Mouse (Mus musculus): ENCODE measurements around the gene Mrps10. TPM values are rescaled to one million over a fixed set of nuclear protein-coding genes. Genes with fewer than 3 reads are reported as not detected.

Mrps10 gene
- polyA plus RNA-seq, 1 experiment from 2014 or later: 58.6 TPM

DNA sequence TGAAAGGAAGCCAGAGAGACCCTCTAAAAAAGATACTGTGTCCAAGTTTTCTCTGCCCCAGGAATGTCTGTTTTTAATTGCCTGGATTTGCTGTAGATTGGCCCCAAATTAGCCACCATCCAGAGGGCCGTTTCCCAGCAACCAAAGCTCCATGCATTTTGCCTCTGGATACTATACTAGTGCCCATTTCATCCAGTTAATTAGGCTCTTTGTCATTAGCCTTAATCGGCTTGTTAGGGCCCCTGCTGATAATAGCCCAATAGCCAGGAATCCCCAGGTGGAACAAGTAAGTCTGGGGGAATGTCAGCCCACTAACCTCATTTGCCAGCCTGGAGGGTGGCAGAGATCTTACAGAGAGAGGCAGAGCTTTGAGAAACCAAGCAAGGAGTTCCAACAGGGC is 35.3 kb upstream of the Mrps10 start:
- TF ChIP-seq EP300 (optimal IDR thresholded peaks at IDR 0.05) (no peak), CTCF (IDR thresholded peaks at IDR 0.05; ENCODE audit: low read depth) (no peak)
- WGBS: 88% methylated on average over 2 of the region's 2 CpGs

DNA sequence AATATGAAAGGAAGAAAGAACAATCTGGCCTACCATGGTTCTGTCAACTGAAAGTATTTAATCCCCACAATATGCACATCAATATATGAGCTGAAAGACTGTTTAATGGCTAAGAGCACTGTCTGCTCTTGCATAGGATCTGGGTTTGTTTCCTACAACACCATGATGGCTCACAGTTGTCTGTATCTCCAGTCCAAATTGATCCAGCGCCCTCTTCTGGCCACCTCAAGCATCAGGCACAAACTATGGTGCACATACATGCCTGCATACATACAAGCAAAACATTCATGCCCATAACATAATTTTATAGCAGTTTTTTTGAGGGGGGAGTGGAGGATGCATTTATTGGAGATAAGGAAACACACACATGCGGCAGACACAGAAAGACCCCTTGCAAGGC is 25.6 kb upstream of the Mrps10 start:
- no peak for ATAC-seq (ENCODE audit: low FRiP score, low TSS enrichment)

More for the DNA sequence above, 35.3 kb upstream of the Mrps10 start:
- Histone ChIP-seq H3K4me1 (replicated peaks; ENCODE audit: control insufficient read depth, insufficient read depth) (no peaks in the 10 kb centered on the region), H3K27ac (replicated peaks) (no peak overlapping the region), H3K9me3 (ENCODE audit: control insufficient read depth, low read length) (no peaks in the 10 kb centered on the region), H3K9ac (ENCODE audit: low read length) (no peak overlapping the region), H3K4me2 (replicated peaks; ENCODE audit: low read depth) (no peak overlapping the region), H3K36me3 (ENCODE audit: control insufficient read depth, insufficient read depth, low read length) (peaks cover 17% of the 10 kb centered on the region), H3K27me3 (ENCODE audit: control insufficient read depth, insufficient read depth, low read length) (no peaks in the 10 kb centered on the region), H3K4me3 (ENCODE audit: low read depth, low read length) (no peak overlapping the region)
- DNase-seq (ENCODE audit: low spot score): no peak
- ATAC-seq (ENCODE audit: low FRiP score, low TSS enrichment): no peak

DNA sequence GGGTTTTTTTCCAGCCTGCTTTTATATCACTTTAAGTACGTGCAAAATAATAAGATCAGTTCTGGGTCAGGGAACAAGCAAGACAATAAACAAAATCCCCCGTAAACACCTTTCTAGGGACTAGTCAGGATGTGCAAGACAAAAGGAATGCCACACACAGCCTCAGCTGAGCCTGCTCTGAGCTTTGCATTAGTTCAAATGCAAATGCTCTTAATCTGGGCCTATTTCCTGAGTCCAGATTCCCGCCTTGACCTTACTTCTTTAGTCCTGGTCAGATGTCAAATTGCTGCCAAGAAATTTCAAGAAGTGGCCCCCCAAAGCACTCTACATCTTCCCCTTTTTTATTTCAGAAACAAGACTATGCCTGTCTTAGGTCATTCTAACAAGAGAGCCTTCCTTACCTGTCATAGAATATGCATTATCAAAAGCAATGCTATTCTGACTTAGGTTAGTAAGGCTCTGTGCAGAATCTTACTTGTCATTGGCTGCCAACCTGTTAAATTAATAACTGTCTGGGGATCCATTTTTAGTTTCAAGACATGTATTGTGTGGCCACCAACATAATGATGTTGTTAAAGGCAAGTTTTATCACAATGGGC is 18.9 kb upstream of the Mrps10 start:
- no peak overlapping the region for H3K4me3 ChIP-seq (ENCODE audit: low read depth, low read length)
- WGBS: 93% methylated on average over 3 of the region's 3 CpGs
- H3K4me2 ChIP-seq (replicated peaks; ENCODE audit: low read depth): no peak overlapping the region
- no peaks in the 10 kb centered on the region for H3K27me3 ChIP-seq (ENCODE audit: control insufficient read depth, insufficient read depth, low read length)
- H3K9ac ChIP-seq (ENCODE audit: low read length): no peak overlapping the region
- no peaks in the 10 kb centered on the region for H3K4me1 ChIP-seq (replicated peaks; ENCODE audit: control insufficient read depth, insufficient read depth)
- H3K27ac ChIP-seq (replicated peaks): no peak overlapping the region
- DNase-seq (ENCODE audit: low spot score) (no peak), ATAC-seq (ENCODE audit: low FRiP score, low TSS enrichment) (no peak)
- H3K9me3 ChIP-seq (ENCODE audit: control insufficient read depth, low read length): 0 out of 2 replicates have a peak, but pooled peaks cover 6% of the 10 kb centered on the region
- TF ChIP-seq EP300 (optimal IDR thresholded peaks at IDR 0.05) (no peak), CTCF (IDR thresholded peaks at IDR 0.05; ENCODE audit: low read depth) (no peak)
- peaks cover 37% of the 10 kb centered on the region for H3K36me3 ChIP-seq (ENCODE audit: control insufficient read depth, insufficient read depth, low read length)

More for the DNA sequence above, 25.6 kb upstream of the Mrps10 start:
- Histone ChIP-seq H3K4me3 (ENCODE audit: low read depth, low read length) (no peak overlapping the region), H3K27ac (replicated peaks) (no peak overlapping the region), H3K4me2 (replicated peaks; ENCODE audit: low read depth) (no peak overlapping the region), H3K9me3 (ENCODE audit: control insufficient read depth, low read length) (no peaks in the 10 kb centered on the region), H3K36me3 (ENCODE audit: control insufficient read depth, insufficient read depth, low read length) (peaks cover 27% of the 10 kb centered on the region), H3K9ac (ENCODE audit: low read length) (no peak overlapping the region), H3K27me3 (ENCODE audit: control insufficient read depth, insufficient read depth, low read length) (no peaks in the 10 kb centered on the region), H3K4me1 (replicated peaks; ENCODE audit: control insufficient read depth, insufficient read depth) (no peaks in the 10 kb centered on the region)
- no peak for DNase-seq (ENCODE audit: low spot score)
- TF ChIP-seq EP300 (optimal IDR thresholded peaks at IDR 0.05) (no peak), CTCF (IDR thresholded peaks at IDR 0.05; ENCODE audit: low read depth) (no peak; the same call in 1 of the 2 replicates)
- WGBS: 89% methylated on average over 2 of the region's 2 CpGs

DNA sequence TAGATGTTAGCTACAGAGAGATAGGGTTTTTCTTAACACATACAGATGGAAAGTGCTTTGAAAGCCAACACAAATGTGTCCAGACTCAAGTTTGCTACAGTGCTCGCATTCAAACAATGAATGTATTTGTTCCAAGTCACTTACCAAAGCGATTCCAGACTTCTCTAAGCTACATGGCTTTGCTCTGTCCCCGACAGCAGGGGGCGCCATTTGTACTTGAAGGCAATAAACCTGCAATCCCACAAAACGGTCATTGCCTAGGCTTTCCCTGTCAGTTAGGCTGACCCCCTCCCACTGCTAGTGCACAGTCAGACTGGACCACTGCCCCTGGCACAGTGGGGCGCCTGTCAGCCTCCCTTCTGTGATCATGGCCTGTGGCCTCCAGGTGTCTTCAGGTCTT is 8.7 kb upstream of the Mrps10 start:
- H3K4me2 ChIP-seq (replicated peaks; ENCODE audit: low read depth): no peak overlapping the region
- H3K36me3 ChIP-seq (ENCODE audit: control insufficient read depth, insufficient read depth, low read length): peaks cover 8% of the 10 kb centered on the region
- peak; percentile 70 for DNase-seq (ENCODE audit: low spot score)
- WGBS: 50% methylated on average over 6 of the region's 6 CpGs
- TF ChIP-seq CTCF (IDR thresholded peaks at IDR 0.05; ENCODE audit: low read depth) (peak; percentile 74), EP300 (optimal IDR thresholded peaks at IDR 0.05) (no peak)
- no peak; the same call in 1 of the 2 replicates for ATAC-seq (ENCODE audit: low FRiP score, low TSS enrichment)
- no peak overlapping the region for H3K4me3 ChIP-seq (ENCODE audit: low read depth, low read length)
- H3K4me1 ChIP-seq (replicated peaks; ENCODE audit: control insufficient read depth, insufficient read depth): no peaks in the 10 kb centered on the region
- no peak overlapping the region for H3K9ac ChIP-seq (ENCODE audit: low read length)
- no peaks in the 10 kb centered on the region for H3K9me3 ChIP-seq (ENCODE audit: control insufficient read depth, low read length)
- H3K27me3 ChIP-seq (ENCODE audit: control insufficient read depth, insufficient read depth, low read length): no peaks in the 10 kb centered on the region
- no peak overlapping the region for H3K27ac ChIP-seq (replicated peaks)

DNA sequence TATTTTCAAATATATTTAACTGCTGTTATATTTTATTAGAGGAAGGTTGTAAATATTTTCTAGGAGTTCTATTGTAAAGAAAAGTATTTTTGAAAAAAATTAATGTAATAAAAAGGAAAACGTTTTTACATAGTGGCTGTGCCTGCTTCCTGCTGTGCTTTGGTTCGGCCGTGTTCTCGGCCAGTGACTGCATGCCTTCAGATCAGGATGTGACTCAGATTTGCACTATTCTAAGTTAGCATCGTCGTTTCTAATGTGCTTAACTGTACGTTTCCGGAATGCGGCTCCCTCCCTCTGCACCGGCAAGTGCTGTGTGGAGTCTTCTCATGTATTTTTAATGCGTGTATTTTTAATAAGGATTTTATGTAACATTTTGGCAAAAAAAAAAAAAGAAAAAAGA is 7.3 kb upstream of the Mrps10 start:
- TF ChIP-seq EP300 (optimal IDR thresholded peaks at IDR 0.05): no peak
- TF ChIP-seq CTCF (IDR thresholded peaks at IDR 0.05; ENCODE audit: low read depth): no peak
- no peak for DNase-seq (ENCODE audit: low spot score)
- no peak overlapping the region for H3K27ac ChIP-seq (replicated peaks)
- 80% methylated on average over 11 of the region's 11 CpGs for WGBS
- H3K9ac ChIP-seq (ENCODE audit: low read length): no peak overlapping the region
- no peak overlapping the region for H3K4me2 ChIP-seq (replicated peaks; ENCODE audit: low read depth)
- ATAC-seq (ENCODE audit: low FRiP score, low TSS enrichment): no peak
- H3K4me1 ChIP-seq (replicated peaks; ENCODE audit: control insufficient read depth, insufficient read depth): no peaks in the 10 kb centered on the region
- H3K9me3 ChIP-seq (ENCODE audit: control insufficient read depth, low read length): no peaks in the 10 kb centered on the region
- H3K36me3 ChIP-seq (ENCODE audit: control insufficient read depth, insufficient read depth, low read length): peaks cover 2% of the 10 kb centered on the region
- H3K4me3 ChIP-seq (ENCODE audit: low read depth, low read length): no peak overlapping the region
- H3K27me3 ChIP-seq (ENCODE audit: control insufficient read depth, insufficient read depth, low read length): no peaks in the 10 kb centered on the region

DNA sequence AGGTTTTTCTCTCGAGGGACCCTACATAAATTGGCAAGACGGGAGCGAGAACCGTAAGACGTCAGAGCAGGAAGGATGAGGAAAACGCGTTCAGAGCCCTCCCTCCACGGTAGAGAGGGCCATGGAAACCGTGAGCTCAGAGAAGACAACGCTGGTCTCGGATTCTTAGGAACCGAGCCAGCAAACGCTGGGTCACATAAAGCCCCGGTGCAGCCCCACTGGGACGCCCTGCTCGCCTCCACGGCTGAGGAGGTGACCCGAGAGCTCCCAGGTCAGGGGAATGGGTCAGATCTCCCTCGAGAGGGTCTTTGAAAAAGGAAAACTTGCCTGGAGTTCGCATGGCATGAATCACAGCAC is 378 bp downstream of the Mrps10 start:
- H3K27ac ChIP-seq (replicated peaks): peak overlapping the region; percentile 53
- no peaks in the 10 kb centered on the region for H3K27me3 ChIP-seq (ENCODE audit: control insufficient read depth, insufficient read depth, low read length)
- WGBS: 2% methylated on average over 20 of the region's 20 CpGs
- DNase-seq (ENCODE audit: low spot score): no peak
- no peaks in the 10 kb centered on the region for H3K4me1 ChIP-seq (replicated peaks; ENCODE audit: control insufficient read depth, insufficient read depth)
- TF ChIP-seq EP300 (optimal IDR thresholded peaks at IDR 0.05) (no peak), CTCF (IDR thresholded peaks at IDR 0.05; ENCODE audit: low read depth) (no peak)
- peak overlapping the region; percentile 71 for H3K9ac ChIP-seq (ENCODE audit: low read length)
- H3K9me3 ChIP-seq (ENCODE audit: control insufficient read depth, low read length): no peaks in the 10 kb centered on the region
- peak overlapping the region; percentile 75 for H3K4me3 ChIP-seq (ENCODE audit: low read depth, low read length)
- peak; percentile 36 for ATAC-seq (ENCODE audit: low FRiP score, low TSS enrichment)
- H3K36me3 ChIP-seq (ENCODE audit: control insufficient read depth, insufficient read depth, low read length): peaks cover 8% of the 10 kb centered on the region; the same call in 1 of the 2 replicates
- H3K4me2 ChIP-seq (replicated peaks; ENCODE audit: low read depth): peak overlapping the region; percentile 84

All from stomach, postnatal 0 days (tissue).